Mouse (Mus musculus) skeletal muscle tissue, adult 2 months (tissue): Measurements from ENCODE around the gene Cops9.

Experiments used
- DNase-seq: peaks from one replicate; pipeline ENCODE4 v3.0.0-alpha.2; 2012; ENCODE audit warnings: low read depth, low spot score

Gene Cops9

GRCm38 (mm10) chr1:92605482-92605881, 36.3 kb downstream of the Cops9 start, which contains the start of gene Olfr1410:
Olfr1410 (plus strand) TSS chr1:92605782.
- no peak for DNase-seq

- no peak for DNase-seq
Observed at GRCm38 (mm10) chr1:92596019-92596418, 45.8 kb downstream of the Cops9 start.

GRCm38 (mm10) chr1:92594111-92594510, 47.7 kb downstream of the Cops9 start, which contains the start of gene Olfr1411:
Olfr1411 (plus strand) TSS chr1:92594411.
- DNase-seq: no peak
